Mouse (Mus musculus): ENCODE results near the gene Lyrm7. TPM values are rescaled to one million over a fixed set of nuclear protein-coding genes. Genes with fewer than 3 reads are reported as not detected.

The Lyrm7 gene
- polyA plus RNA-seq, 1 experiment from 2014 or later = 5.5 TPM

GRCm38 (mm10) chr11:54834596-54834995 is 26.1 kb downstream of the Lyrm7 start:
- Histone ChIP-seq H3K27me3 (no peaks in the 10 kb centered on the region), H3K9me3 (replicated peaks) (no peaks in the 10 kb centered on the region), H3K9ac (no peak overlapping the region), H3K36me3 (0 out of 2 replicates have a peak, but pooled peaks cover 1% of the 10 kb centered on the region), H3K27ac (no peak overlapping the region), H3K4me1 (no peaks in the 10 kb centered on the region), H3K4me3 (no peak overlapping the region), H3K4me2 (replicated peaks) (no peak overlapping the region)
- ATAC-seq (ENCODE audit: low FRiP score) = no peak
- WGBS = 59% methylated on average over 2 of the region's 2 CpGs

- Histone ChIP-seq H3K27ac (no peak overlapping the region), H3K36me3 (no peaks in the 10 kb centered on the region), H3K4me2 (replicated peaks) (no peak overlapping the region), H3K27me3 (no peaks in the 10 kb centered on the region), H3K4me3 (no peak overlapping the region), H3K4me1 (no peaks in the 10 kb centered on the region), H3K9me3 (replicated peaks) (no peaks in the 10 kb centered on the region), H3K9ac (no peak overlapping the region)
- ATAC-seq (ENCODE audit: low FRiP score) = no peak
- WGBS = 92% methylated on average over 4 of the region's 4 CpGs
These were observed 26.9 kb downstream of the Lyrm7 start for GRCm38 (mm10) chr11:54833833-54834232.

- no peak overlapping the region for H3K27ac ChIP-seq
- no peaks in the 10 kb centered on the region for H3K36me3 ChIP-seq
- no peak overlapping the region for H3K9ac ChIP-seq
- no peaks in the 10 kb centered on the region for H3K4me1 ChIP-seq
- no peak overlapping the region for H3K4me2 ChIP-seq (replicated peaks)
- H3K9me3 ChIP-seq (replicated peaks) = 0 out of 2 replicates have a peak, but pooled peaks cover 4% of the 10 kb centered on the region
- WGBS = 88% methylated on average over 8 of the region's 8 CpGs
- no peaks in the 10 kb centered on the region for H3K27me3 ChIP-seq
- H3K4me3 ChIP-seq = no peak overlapping the region
- no peak for ATAC-seq (ENCODE audit: low FRiP score)
These were observed 33.9 kb downstream of the Lyrm7 start for GRCm38 (mm10) chr11:54826819-54827218.

DNA sequence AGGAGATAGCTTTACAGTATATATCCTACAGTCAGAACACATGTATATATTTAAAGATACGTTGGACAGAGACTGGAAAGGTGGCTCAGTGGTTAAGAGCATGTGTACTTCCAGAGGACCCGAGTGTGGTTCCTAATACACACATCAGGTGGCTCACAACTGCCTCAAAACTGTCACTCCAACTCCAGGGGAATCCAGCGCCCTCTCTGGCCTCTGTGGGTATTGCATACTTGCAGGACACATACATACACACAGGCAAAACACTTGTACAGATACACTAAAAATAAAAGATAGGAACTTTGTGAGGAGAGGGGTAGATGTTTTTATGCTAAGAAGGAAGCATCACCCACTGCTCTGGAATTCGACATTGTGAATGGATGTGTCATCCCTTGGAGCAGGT is 34.9 kb downstream of the Lyrm7 start:
- WGBS = 86% methylated on average over 4 of the region's 4 CpGs
- Histone ChIP-seq H3K27ac (no peak overlapping the region), H3K4me3 (no peak overlapping the region)

DNA sequence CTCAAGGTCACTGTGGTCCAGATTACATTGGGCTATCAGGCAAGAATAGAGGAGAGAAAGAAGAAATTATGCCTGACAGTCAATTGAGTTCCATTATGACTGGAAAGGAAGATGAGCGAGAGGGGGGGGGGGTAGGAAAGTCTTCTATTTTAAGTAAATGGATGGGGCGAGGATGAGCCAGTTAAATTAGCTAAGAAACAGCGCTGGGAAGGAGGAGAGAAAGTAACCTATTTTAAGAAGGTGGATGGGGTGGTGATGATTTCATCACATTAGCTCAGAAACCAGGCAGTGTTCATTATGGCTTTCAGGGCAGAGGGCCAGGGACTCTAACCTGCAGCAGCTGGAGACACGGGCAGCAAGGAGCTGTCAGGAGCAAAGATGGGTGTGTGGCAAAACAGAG is 37.2 kb downstream of the Lyrm7 start:
- ATAC-seq (ENCODE audit: low FRiP score) = no peak

More for the DNA sequence above, 34.9 kb downstream of the Lyrm7 start:
- H3K27me3 ChIP-seq = no peaks in the 10 kb centered on the region
- H3K4me1 ChIP-seq = 0 out of 2 replicates have a peak, but pooled peaks cover under 1% of the 10 kb centered on the region
- H3K9me3 ChIP-seq (replicated peaks) = 0 out of 2 replicates have a peak, but pooled peaks cover 4% of the 10 kb centered on the region
- H3K4me2 ChIP-seq (replicated peaks) = no peak overlapping the region
- H3K36me3 ChIP-seq = no peaks in the 10 kb centered on the region
- no peak overlapping the region for H3K9ac ChIP-seq
- ATAC-seq (ENCODE audit: low FRiP score) = no peak

GRCm38 (mm10) chr11:54819489-54819888 is 41.2 kb downstream of the Lyrm7 start:
- Histone ChIP-seq H3K27ac (no peak overlapping the region), H3K9ac (no peak overlapping the region), H3K27me3 (no peaks in the 10 kb centered on the region), H3K4me2 (replicated peaks) (no peak overlapping the region), H3K4me3 (no peak overlapping the region), H3K9me3 (replicated peaks) (0 out of 2 replicates have a peak, but pooled peaks cover 4% of the 10 kb centered on the region), H3K4me1 (peaks cover 19% of the 10 kb centered on the region), H3K36me3 (no peaks in the 10 kb centered on the region)
- ATAC-seq (ENCODE audit: low FRiP score) = no peak
- 66% methylated on average over 7 of the region's 7 CpGs for whole genome bisulfite sequencing

More for the DNA sequence above, 37.2 kb downstream of the Lyrm7 start:
- no peaks in the 10 kb centered on the region for H3K27me3 ChIP-seq
- 89% methylated on average over 4 of the region's 4 CpGs for WGBS
- 0 out of 2 replicates have a peak, but pooled peaks cover 4% of the 10 kb centered on the region for H3K9me3 ChIP-seq (replicated peaks)
- H3K36me3 ChIP-seq = no peaks in the 10 kb centered on the region
- H3K4me3 ChIP-seq = no peak overlapping the region
- H3K27ac ChIP-seq = no peak overlapping the region
- H3K4me1 ChIP-seq = peaks cover 13% of the 10 kb centered on the region; the same call in 1 of the 2 replicates
- no peak overlapping the region for H3K9ac ChIP-seq
- no peak overlapping the region for H3K4me2 ChIP-seq (replicated peaks)

DNA sequence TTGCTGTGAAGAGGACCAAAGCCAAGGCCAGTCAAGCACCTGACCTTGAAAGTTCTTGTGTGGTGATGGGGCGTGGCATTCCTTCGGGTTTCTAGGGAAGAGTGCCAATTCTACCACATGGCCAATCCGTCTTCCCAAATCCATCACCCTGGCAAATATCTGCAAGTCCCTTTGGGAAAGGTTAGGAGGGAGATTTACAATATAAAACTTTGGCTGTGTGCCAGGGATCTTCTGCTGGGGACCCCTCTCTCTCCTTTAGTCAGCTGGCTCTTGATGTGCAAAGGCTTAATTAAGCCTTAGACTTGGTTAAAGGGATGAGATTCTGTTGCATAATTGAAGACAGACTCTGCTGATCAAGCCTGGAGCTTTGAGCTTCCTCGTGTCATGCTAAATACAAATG is 43.3 kb downstream of the Lyrm7 start:
- no peaks in the 10 kb centered on the region for H3K9me3 ChIP-seq (replicated peaks)
- ATAC-seq (ENCODE audit: low FRiP score) = no peak
- no peak overlapping the region for H3K27ac ChIP-seq
- no peak overlapping the region for H3K9ac ChIP-seq
- no peak overlapping the region for H3K4me3 ChIP-seq
- H3K36me3 ChIP-seq = no peaks in the 10 kb centered on the region
- H3K4me2 ChIP-seq (replicated peaks) = no peak overlapping the region
- H3K4me1 ChIP-seq = peaks cover 30% of the 10 kb centered on the region
- no peaks in the 10 kb centered on the region for H3K27me3 ChIP-seq
- WGBS = 71% methylated on average over 4 of the region's 4 CpGs

- Histone ChIP-seq H3K36me3 (no peaks in the 10 kb centered on the region), H3K9me3 (replicated peaks) (no peaks in the 10 kb centered on the region), H3K27me3 (no peaks in the 10 kb centered on the region), H3K9ac (no peak overlapping the region), H3K27ac (no peak overlapping the region), H3K4me2 (replicated peaks) (no peak overlapping the region), H3K4me1 (peaks cover 42% of the 10 kb centered on the region), H3K4me3 (no peak overlapping the region)
- no peak for ATAC-seq (ENCODE audit: low FRiP score)
These were observed 45.1 kb downstream of the Lyrm7 start for GRCm38 (mm10) chr11:54815659-54816058.

DNA sequence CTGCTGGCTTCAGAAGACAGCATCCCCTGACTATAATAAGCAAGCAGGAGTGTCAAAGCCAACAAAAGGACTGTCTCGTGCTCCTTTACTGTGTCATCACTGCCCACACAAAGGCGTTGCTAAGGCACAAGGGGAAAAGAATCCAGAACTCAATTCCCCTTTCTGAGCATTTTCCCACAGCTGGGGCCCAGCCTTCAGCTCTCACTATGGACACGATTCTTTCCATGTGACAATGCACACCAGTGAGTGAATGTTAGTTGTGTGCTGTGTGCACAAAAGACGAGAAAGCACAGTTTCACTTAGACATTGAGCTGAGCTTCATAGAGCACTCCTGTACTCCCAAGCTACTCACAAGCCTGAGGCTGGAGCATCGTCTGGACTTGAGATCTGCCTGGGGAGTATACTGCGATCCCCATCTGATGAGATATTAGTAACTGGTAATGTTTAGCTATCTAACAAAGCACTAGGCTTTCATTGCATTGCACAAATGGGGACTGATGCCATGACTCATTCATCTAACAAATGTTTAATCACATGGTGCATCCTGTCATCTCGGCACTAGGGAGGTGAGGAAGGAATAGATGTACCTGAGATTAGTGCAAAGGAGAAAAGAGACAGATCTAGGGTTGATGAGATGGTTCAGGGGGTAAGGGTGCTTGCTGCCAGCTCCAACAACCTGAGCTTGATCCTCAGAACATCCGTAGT is 47.8 kb downstream of the Lyrm7 start:
- peak; percentile 91 for ATAC-seq (ENCODE audit: low FRiP score)
- H3K27me3 ChIP-seq = no peaks in the 10 kb centered on the region
- H3K27ac ChIP-seq = peak overlapping the region; percentile 83
- no peaks in the 10 kb centered on the region for H3K9me3 ChIP-seq (replicated peaks)
- H3K4me3 ChIP-seq = no peak overlapping the region
- no peaks in the 10 kb centered on the region for H3K36me3 ChIP-seq
- no peak overlapping the region for H3K9ac ChIP-seq
- H3K4me1 ChIP-seq = peaks cover 32% of the 10 kb centered on the region
- H3K4me2 ChIP-seq (replicated peaks) = no peak overlapping the region
- WGBS = 29% methylated on average over 8 of the region's 8 CpGs

GRCm38 (mm10) chr11:54812314-54812713 is 48.4 kb downstream of the Lyrm7 start:
- Histone ChIP-seq H3K4me2 (replicated peaks) (0 out of 2 replicates have a peak overlapping the region, but pooled peaks have one; percentile 2), H3K4me3 (no peak overlapping the region)
- ATAC-seq (ENCODE audit: low FRiP score) = peak; percentile 73; the same call in 1 of the 2 replicates

DNA sequence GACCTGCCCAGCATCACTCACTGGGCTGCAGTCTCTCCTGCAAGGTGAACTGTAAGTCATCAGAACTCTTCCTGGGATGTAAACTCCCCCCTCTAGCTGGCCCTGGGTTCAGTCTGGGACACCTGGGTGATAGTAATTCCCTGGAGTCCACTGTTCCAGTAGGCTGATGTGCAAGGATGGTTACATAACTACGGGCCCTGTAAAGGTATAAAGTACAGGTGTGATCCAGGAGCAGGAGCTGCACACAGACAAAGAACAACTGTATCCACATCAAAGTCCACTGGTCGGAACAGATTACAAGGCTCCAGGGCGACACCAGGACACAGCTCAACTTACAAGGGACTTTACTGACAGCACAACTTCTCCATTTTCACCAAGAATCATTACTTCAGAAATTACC is 49.7 kb downstream of the Lyrm7 start:
- Histone ChIP-seq H3K36me3 (no peaks in the 10 kb centered on the region), H3K4me1 (peaks cover 27% of the 10 kb centered on the region), H3K4me2 (replicated peaks) (no peak overlapping the region), H3K27me3 (no peaks in the 10 kb centered on the region), H3K9me3 (replicated peaks) (no peaks in the 10 kb centered on the region), H3K4me3 (no peak overlapping the region), H3K9ac (no peak overlapping the region), H3K27ac (0 out of 2 replicates have a peak overlapping the region, but pooled peaks have one; percentile 7)
- no peak for ATAC-seq (ENCODE audit: low FRiP score)
- WGBS = 80% methylated on average over 3 of the region's 3 CpGs

More at GRCm38 (mm10) chr11:54812314-54812713, 48.4 kb downstream of the Lyrm7 start:
- Histone ChIP-seq H3K9ac (no peak overlapping the region), H3K27me3 (no peaks in the 10 kb centered on the region), H3K36me3 (no peaks in the 10 kb centered on the region), H3K4me1 (peaks cover 28% of the 10 kb centered on the region), H3K9me3 (replicated peaks) (no peaks in the 10 kb centered on the region), H3K27ac (peak overlapping the region; percentile 83)
- WGBS = 29% methylated on average over 4 of the region's 4 CpGs

- Histone ChIP-seq H3K27ac (no peak overlapping the region), H3K9ac (no peak overlapping the region), H3K4me1 (peaks cover 27% of the 10 kb centered on the region), H3K4me2 (replicated peaks) (no peak overlapping the region), H3K4me3 (no peak overlapping the region), H3K9me3 (replicated peaks) (no peaks in the 10 kb centered on the region), H3K36me3 (no peaks in the 10 kb centered on the region), H3K27me3 (no peaks in the 10 kb centered on the region)
- no peak for ATAC-seq (ENCODE audit: low FRiP score)
- whole genome bisulfite sequencing = 86% methylated on average over 5 of the region's 5 CpGs
These were observed 51.1 kb downstream of the Lyrm7 start for GRCm38 (mm10) chr11:54809582-54809981.

GRCm38 (mm10) chr11:54808177-54808576 is 52.5 kb downstream of the Lyrm7 start:
- peaks cover 21% of the 10 kb centered on the region for H3K4me1 ChIP-seq
- H3K4me3 ChIP-seq = no peak overlapping the region
- H3K36me3 ChIP-seq = no peaks in the 10 kb centered on the region
- no peak overlapping the region for H3K4me2 ChIP-seq (replicated peaks)
- H3K9me3 ChIP-seq (replicated peaks) = no peaks in the 10 kb centered on the region
- 81% methylated on average over 4 of the region's 4 CpGs for WGBS
- ATAC-seq (ENCODE audit: low FRiP score) = no peak
- H3K27ac ChIP-seq = no peak overlapping the region
- H3K27me3 ChIP-seq = no peaks in the 10 kb centered on the region
- H3K9ac ChIP-seq = no peak overlapping the region

Measured in hindbrain, embryonic 12.5 days (tissue).